Mouse (Mus musculus) embryonic facial prominence, embryonic 11.5 days (tissue): Measurements from ENCODE around the gene Kcnq1. TPM values are rescaled to one million over a fixed set of nuclear protein-coding genes. Genes with fewer than 3 reads are reported as not detected.

Experiments
- ATAC-seq: fragments of 200-750 bp; cut with Nextera tagmentation; replicated peaks from 2 replicates; pipeline ENCODE4 v1.8.0; 2017; ENCODE audit warnings: low read depth; ENCODE audit not compliant: insufficient number of reproducible peaks, low FRiP score, low TSS enrichment
- DNase-seq: peaks from one replicate; pipeline ENCODE4 v3.0.0-alpha.2; 2015; ENCODE audit warnings: low spot score
- H3K27ac ChIP-seq: fragments of 300-500 bp; sonication (generic); replicated peaks from 2 replicates; pipeline ENCODE4 v1.5.1; 2014; ENCODE audit warnings: mild to moderate bottlenecking, low read depth, low read length, control low read depth
- H3K27me3 ChIP-seq: fragments of 300-500 bp; sonication (generic); 2 replicates; pipeline ENCODE4 v1.6.1; 2014; ENCODE audit warnings: mild to moderate bottlenecking, low read length, moderate library complexity, mixed read lengths; ENCODE audit not compliant: control insufficient read depth, insufficient read depth
- H3K36me3 ChIP-seq: fragments of 300-500 bp; sonication (generic); replicated peaks from 2 replicates; pipeline ENCODE4 v1.6.1; 2014; ENCODE audit warnings: low read depth, mild to moderate bottlenecking, low read length, moderate library complexity, mixed read lengths; ENCODE audit not compliant: control insufficient read depth, insufficient read depth
- H3K4me1 ChIP-seq: fragments of 300-500 bp; sonication (generic); 2 replicates; pipeline ENCODE4 v1.6.1; 2014; ENCODE audit warnings: low read length, mixed read lengths; ENCODE audit not compliant: control insufficient read depth, insufficient read depth
- H3K4me2 ChIP-seq: fragments of 300-500 bp; sonication (generic); 2 replicates; pipeline ENCODE4 v1.6.1; 2014; ENCODE audit warnings: low read depth, mild to moderate bottlenecking, control low read depth, low read length, moderate library complexity
- H3K4me3 ChIP-seq: fragments of 300-500 bp; sonication (generic); 2 replicates; pipeline ENCODE4 v1.5.1; 2014; ENCODE audit warnings: low read depth, low read length, control low read depth
- H3K9ac ChIP-seq: fragments of 300-500 bp; sonication (generic); replicated peaks from 2 replicates; pipeline ENCODE4 v1.6.1; 2014; ENCODE audit warnings: mild to moderate bottlenecking, control low read depth, low read length
- H3K9me3 ChIP-seq: fragments of 300-500 bp; sonication (generic); replicated peaks from 2 replicates; pipeline ENCODE4 v1.6.1; 2016; ENCODE audit warnings: mild to moderate bottlenecking, low read length, inconsistent platforms, mixed read lengths; ENCODE audit not compliant: control insufficient read depth
- WGBS: fragments of 180-500 bp; shearing (Covaris S2); extraction: QIAGEN DNeasy Blood & Tissue Kit; methylation state at CpG from one replicate; pipeline ENCODE4 v1.1.7; 2014; 5-methylcytosine and 5-hydroxymethylcytosine counted together
- polyA plus RNA-seq: library from polyadenylated mRNA; unstranded; fragments of >200 nt; fragmentation: Nextera tagmentation; extraction: Ambion mirVana; gene quantifications from 2 replicates; pipeline ENCODE4 v1.2.1, GENCODE M21; 2014

Gene Kcnq1
- polyA plus RNA-seq, 1 experiment from 2014 or later, result 0.81 TPM

GRCm38 (mm10) chr7:143189965-143190722 lies 84.0 kb downstream of the Kcnq1 start:
- H3K36me3 ChIP-seq, result no peaks in the 10 kb centered on the region
- H3K27ac ChIP-seq, result no peak overlapping the region
- no peaks in the 10 kb centered on the region for H3K27me3 ChIP-seq
- 92% methylated on average over 3 of the region's 3 CpGs for WGBS
- H3K4me3 ChIP-seq, result no peak overlapping the region
- DNase-seq, result no peak
- no peak overlapping the region for H3K4me2 ChIP-seq
- no peak for ATAC-seq
- no peaks in the 10 kb centered on the region for H3K4me1 ChIP-seq
- no peaks in the 10 kb centered on the region for H3K9me3 ChIP-seq
- H3K9ac ChIP-seq, result no peak overlapping the region

GRCm38 (mm10) chr7:143190911-143191310 lies 84.7 kb downstream of the Kcnq1 start:
- H3K9ac ChIP-seq, result no peak overlapping the region
- H3K36me3 ChIP-seq, result no peaks in the 10 kb centered on the region
- DNase-seq, result no peak
- H3K4me1 ChIP-seq, result no peaks in the 10 kb centered on the region
- no peak overlapping the region for H3K4me2 ChIP-seq
- ATAC-seq, result no peak
- no peaks in the 10 kb centered on the region for H3K9me3 ChIP-seq
- 85% methylated on average over 5 of the region's 5 CpGs for WGBS
- no peak overlapping the region for H3K27ac ChIP-seq
- no peak overlapping the region for H3K4me3 ChIP-seq
- no peaks in the 10 kb centered on the region for H3K27me3 ChIP-seq

GRCm38 (mm10) chr7:143192392-143192791 lies 86.2 kb downstream of the Kcnq1 start:
- Histone ChIP-seq H3K4me1 (no peaks in the 10 kb centered on the region), H3K27ac (no peak overlapping the region), H3K4me3 (no peak overlapping the region), H3K9me3 (no peaks in the 10 kb centered on the region), H3K36me3 (no peaks in the 10 kb centered on the region), H3K27me3 (no peaks in the 10 kb centered on the region), H3K9ac (no peak overlapping the region), H3K4me2 (no peak overlapping the region)
- WGBS, result 95% methylated on average over 7 of the region's 7 CpGs
- no peak for ATAC-seq
- no peak for DNase-seq

GRCm38 (mm10) chr7:143194064-143194463 lies 87.9 kb downstream of the Kcnq1 start:
- DNase-seq (no peak), ATAC-seq (no peak)
- no peaks in the 10 kb centered on the region for H3K9me3 ChIP-seq
- no peaks in the 10 kb centered on the region for H3K36me3 ChIP-seq
- H3K27ac ChIP-seq, result no peak overlapping the region
- no peaks in the 10 kb centered on the region for H3K27me3 ChIP-seq
- no peak overlapping the region for H3K9ac ChIP-seq
- H3K4me1 ChIP-seq, result no peaks in the 10 kb centered on the region
- WGBS, result 86% methylated on average over 7 of the region's 7 CpGs
- H3K4me3 ChIP-seq, result no peak overlapping the region
- H3K4me2 ChIP-seq, result no peak overlapping the region

- ATAC-seq (peak; percentile 67), DNase-seq (no peak)
- Histone ChIP-seq H3K36me3 (no peaks in the 10 kb centered on the region), H3K9me3 (no peaks in the 10 kb centered on the region), H3K27ac (no peak overlapping the region), H3K9ac (no peak overlapping the region), H3K4me1 (no peaks in the 10 kb centered on the region), H3K27me3 (no peaks in the 10 kb centered on the region), H3K4me2 (no peak overlapping the region), H3K4me3 (no peak overlapping the region)
- WGBS, result 53% methylated on average over 15 of the region's 15 CpGs
These were observed 91.8 kb downstream of the Kcnq1 start for GRCm38 (mm10) chr7:143197951-143198440.

GRCm38 (mm10) chr7:143198443-143198842 lies 92.3 kb downstream of the Kcnq1 start:
- no peaks in the 10 kb centered on the region for H3K4me1 ChIP-seq
- DNase-seq, result no peak
- H3K36me3 ChIP-seq, result no peaks in the 10 kb centered on the region
- no peak overlapping the region for H3K4me3 ChIP-seq
- no peak overlapping the region for H3K4me2 ChIP-seq
- H3K27me3 ChIP-seq, result no peaks in the 10 kb centered on the region
- no peak overlapping the region for H3K9ac ChIP-seq
- no peak for ATAC-seq
- 55% methylated on average over 7 of the region's 7 CpGs for WGBS
- H3K27ac ChIP-seq, result no peak overlapping the region
- no peaks in the 10 kb centered on the region for H3K9me3 ChIP-seq

- H3K9me3 ChIP-seq, result no peaks in the 10 kb centered on the region
- no peaks in the 10 kb centered on the region for H3K27me3 ChIP-seq
- 87% methylated on average over 2 of the region's 2 CpGs for WGBS
- ATAC-seq (no peak), DNase-seq (no peak)
- no peak overlapping the region for H3K9ac ChIP-seq
- H3K4me1 ChIP-seq, result no peaks in the 10 kb centered on the region
- no peak overlapping the region for H3K4me3 ChIP-seq
- no peaks in the 10 kb centered on the region for H3K36me3 ChIP-seq
- H3K4me2 ChIP-seq, result no peak overlapping the region
- no peak overlapping the region for H3K27ac ChIP-seq
These were observed 95.1 kb downstream of the Kcnq1 start for GRCm38 (mm10) chr7:143201255-143201654.

GRCm38 (mm10) chr7:143203897-143204296 lies 97.7 kb downstream of the Kcnq1 start:
- 90% methylated on average over 6 of the region's 6 CpGs for WGBS
- H3K36me3 ChIP-seq, result no peaks in the 10 kb centered on the region
- H3K27me3 ChIP-seq, result no peaks in the 10 kb centered on the region
- no peaks in the 10 kb centered on the region for H3K9me3 ChIP-seq
- no peak overlapping the region for H3K4me2 ChIP-seq
- H3K27ac ChIP-seq, result no peak overlapping the region
- H3K4me1 ChIP-seq, result no peaks in the 10 kb centered on the region
- H3K4me3 ChIP-seq, result no peak overlapping the region
- no peak for DNase-seq
- no peak overlapping the region for H3K9ac ChIP-seq
- no peak for ATAC-seq
